Mouse (Mus musculus): ENCODE results near the gene Kif19a.

DNA sequence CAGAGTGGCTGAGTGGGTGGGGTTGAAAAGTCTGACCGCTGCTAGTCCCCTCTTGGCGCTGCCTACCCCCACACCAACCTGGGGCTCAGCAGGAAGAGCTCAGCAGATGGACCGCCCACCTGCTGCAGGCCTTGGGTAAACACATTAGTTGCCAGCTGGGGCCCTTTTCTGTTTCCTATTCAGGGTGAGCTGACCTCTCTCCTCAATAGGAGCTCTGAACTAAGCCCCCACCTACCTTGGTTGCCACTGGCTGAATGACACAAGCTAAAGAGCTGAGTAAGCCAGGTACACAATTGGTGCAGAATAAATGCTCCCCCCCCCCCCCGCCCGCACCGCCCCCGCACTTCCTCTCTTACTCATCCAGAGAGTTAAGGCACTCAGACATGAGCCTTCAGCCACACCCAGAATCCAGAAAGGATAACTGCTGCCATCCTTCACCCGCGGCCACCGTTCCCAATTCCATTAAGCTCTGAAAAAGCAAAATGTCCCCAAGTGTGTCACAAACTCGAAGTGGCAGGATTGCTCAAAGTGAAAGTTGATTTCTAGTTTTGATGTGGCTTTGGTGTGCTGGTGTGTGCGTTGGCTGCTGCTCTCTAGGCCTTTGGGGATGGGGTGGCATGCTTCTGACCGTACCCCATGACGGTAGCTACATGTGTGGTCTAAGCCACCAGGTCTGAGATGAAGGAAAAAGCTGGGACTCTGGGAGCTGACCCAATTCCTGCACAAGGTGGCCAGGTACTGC lies 42.7 kb downstream of the Kif19a start:
- TF ChIP-seq CTCF (conservative IDR thresholded peaks at IDR 0.05; ENCODE audit: low read length) (no peak), NANOG (IDR thresholded peaks at IDR 0.05; ENCODE audit: borderline replicate concordance, low read length) (no peak)
